Mouse (Mus musculus) natural killer cell, adult 2 months (primary cell): Measurements from ENCODE around the gene Clptm1.
A peak's percentile ranks its signal among the peaks of the same experiment; 100 is the strongest.

Experiments used
- DNase-seq, 2 experiments: peaks; one replicate each; pipeline ENCODE4 v3.0.0; 2022; ENCODE audit warnings: low spot score in 2 of 2

The Clptm1 gene

DNA sequence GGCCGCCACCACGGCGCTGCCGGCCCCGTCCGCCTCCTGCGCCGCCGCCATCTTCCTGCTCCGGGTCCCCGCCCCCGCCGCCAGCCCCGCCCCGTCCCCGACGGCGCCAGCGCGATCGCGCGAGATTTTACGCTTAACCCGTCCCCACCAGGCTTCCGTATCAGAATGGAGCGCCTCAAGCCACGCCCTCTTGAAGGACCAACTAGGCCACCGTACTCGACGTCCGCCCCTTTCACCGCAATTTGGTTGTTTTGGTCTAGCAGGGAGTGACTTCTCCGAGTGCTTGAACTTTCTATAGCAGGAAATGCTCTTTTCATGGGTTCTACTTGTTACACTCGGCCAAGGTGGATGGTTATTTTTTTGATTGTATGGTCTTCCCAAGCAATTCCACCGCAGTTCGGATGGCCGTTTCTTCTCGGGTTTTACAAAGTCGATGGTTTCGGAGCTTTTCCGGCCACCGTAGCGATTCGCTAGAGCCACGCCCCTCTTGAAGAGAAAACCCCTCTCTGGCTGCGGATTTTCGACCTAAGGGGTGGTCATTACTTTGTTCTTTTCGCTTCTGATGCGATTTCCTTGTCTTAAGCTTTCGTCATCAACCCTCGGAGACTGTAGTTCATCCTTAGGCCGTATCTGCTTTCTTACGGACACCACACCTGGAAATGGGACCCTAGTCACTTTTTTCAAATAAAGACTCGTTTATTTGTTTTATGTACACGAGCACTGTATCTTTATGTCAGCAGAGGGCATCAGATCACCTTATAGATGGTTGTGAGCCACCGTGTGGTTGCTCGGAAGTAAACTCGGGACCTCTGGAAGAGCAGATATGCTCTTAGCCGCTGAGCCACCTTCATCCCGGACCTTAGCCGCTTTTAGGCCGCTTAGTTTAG is at the start of gene Clptm1:
TSS of gene Clptm1 (minus strand) at position 79 of the 887 bp plus-strand sequence.
- DNase-seq = peak; percentile 98 to 99

GRCm38 (mm10) chr7:19713598-19713997 is 48.8 kb upstream of the Clptm1 start:
- no peak for DNase-seq

DNA sequence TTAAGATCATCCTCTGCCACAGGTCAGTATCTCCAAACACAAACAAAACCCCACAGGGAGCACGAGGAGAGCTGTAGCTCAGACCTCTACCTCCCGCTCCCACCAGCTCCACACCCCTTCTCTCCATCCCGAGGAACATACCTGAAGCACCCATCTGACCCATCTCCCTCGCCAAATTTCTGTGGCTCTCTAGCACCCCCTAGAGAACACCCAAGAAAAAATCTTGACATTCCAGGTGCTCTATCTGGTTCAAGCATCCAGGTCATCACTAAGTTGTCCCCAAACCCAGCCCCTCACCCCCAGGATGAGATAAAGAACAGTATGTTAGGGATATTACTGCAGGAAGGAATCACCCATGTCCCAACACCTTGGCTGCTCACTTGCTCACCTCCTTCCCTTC is 48.4 kb upstream of the Clptm1 start:
- DNase-seq = peak; percentile 10 to 40

DNA sequence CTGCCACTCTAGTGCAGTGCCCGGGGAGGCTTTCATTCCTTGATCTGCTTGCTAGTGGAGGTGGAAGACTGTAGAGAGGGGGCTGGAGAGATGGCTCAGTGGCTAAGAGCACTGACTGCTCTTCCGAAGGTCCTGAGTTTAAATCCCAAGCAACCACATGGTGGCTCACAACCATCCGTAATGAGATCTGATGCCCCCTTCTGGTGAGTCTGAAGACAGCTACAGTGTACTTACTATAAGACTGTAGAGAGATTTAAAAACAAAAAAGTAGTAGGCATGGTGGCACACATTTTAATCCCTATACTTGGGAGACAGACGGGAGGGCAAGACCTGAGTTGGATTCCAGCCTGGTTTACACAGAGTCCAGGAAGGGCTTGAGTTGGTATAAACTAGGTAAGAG is 47.6 kb upstream of the Clptm1 start:
- no peak for DNase-seq

DNA sequence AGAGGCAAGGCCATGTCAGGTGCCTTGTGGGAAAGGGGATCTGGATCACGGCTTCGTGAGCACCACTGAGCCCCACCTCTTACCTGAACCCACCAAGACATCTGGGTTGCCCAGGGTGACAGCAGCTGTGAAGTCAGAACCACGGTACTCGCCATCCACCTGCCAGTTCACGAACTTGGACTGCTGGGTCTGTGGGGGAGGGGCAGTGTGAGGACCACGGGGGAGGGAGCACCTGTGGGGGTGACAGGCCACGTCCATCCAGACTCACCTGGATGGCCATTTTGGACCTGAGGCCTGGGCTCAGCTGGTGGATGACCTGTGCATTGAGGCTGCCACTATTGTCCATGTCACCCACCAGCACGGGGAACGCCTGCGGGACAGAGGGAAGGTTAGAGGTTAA is 45.8 kb upstream of the Clptm1 start:
- no peak for DNase-seq

- no peak for DNase-seq
Measured at GRCm38 (mm10) chr7:19705271-19705670, 40.4 kb upstream of the Clptm1 start.

DNA sequence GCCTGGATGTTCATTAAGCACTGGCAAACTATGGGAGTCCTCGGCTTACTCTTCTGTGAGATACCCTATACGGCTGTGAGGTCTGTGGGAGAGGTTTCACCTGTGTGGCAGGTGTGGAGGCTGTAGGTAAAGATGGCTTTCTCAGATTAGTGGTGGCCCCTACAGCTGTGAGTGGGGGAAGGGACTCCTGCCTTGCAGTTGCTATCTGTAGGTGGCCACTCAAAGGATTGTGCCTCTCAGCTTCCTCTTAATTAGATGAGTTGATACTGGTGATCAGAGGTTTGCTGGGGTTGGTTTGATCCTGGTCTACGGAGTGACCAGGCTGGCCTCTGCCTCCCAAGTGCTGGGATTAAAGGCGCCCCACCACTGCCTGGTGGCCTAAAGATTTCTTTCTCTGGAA is 39.6 kb upstream of the Clptm1 start:
- DNase-seq = no peak

- no peak for DNase-seq
Measured at GRCm38 (mm10) chr7:19702859-19703555, 38.2 kb upstream of the Clptm1 start.

DNA sequence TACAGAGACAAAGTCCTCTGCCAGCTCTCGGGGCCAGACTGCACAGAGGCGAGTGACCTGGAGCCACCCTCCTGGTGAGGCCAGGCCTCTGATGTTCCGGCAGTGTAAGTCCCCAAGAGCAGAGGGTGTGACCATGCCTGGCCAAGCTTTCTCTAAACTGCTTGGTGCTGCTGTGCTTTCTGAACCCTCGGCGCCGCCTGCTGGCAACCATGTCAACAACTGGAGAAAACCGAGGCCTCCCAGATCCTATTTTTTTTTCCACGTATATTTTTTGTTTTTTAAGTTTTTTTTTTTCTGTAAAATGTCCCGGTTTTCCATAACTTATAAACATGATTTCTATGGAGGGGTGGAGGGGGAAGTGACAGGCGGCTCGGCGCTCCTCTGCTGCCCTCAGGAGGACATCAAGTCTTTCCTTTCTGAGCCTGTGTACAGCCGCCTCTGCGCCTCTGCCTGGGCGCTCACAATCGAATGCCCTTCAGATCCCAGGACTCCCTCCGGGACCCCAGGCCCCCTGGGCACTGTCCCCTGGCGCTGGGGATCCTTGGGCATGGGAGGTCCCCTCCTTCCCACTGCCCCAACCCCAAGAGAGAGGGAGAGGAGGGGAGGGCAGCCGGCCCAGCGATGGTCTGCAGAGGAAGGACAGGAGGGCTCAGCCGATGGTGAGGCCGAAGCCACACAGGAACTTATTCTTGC is 36.4 kb upstream of the Clptm1 start:
- peak in 1 of 2 experiments; percentile 20 for DNase-seq

DNA sequence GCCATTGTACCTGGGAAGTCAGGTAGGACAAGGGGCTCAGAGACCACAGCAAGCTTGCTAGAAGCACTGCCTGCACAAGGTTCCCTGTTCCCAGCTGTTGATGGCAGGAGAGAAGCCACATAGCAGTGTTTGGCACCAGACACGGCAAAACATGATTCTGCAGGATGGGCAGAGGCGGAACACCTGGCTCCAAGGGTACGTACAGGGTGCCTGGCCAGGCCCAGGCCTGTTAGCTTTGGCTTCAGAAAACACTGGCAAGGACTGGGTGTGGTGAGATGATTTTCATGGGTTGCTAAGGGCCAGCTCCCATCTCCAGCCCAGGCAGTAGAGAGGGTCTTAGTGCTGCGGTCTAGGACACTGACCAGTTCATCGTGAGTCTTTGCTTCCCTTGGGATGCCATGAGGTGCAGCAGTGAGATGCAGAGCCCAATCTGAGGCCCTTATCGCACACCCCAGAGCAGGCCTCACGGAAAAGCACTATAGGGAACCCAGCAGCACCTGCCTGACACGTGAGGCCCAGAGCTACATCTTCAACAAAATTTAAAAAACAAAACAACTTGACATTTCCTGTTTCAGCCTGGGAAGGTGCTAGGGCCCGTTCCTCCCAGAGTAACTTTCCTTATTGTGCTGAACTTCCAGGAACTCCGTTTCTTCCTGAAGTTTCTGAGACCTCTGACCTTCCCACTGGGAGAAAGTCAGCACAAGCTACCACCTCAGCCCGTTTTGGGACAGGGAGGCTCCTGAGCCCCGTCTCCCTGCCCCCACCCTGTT is 35.7 kb upstream of the Clptm1 start:
- no peak for DNase-seq

DNA sequence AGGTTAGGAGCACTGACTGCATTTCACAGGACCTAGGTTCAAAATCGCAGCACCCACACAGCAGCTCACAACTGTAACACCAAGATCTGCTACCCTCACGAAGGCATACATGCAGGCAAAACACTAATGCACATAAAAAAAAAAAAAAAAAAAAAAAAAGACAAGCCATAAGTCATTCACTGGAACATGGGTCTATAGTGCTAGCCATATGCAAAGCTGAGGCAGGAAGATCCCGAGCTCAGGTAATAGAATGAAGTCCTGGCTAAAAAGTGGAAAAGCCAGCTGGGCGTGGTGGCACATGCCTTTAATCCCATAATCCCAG is 35.0 kb upstream of the Clptm1 start:
- no peak for DNase-seq

GRCm38 (mm10) chr7:19698907-19699826 is 34.3 kb upstream of the Clptm1 start, which contains the start of gene Apoe:
Gene Apoe (minus strand): TSS chr7:19699188.
- DNase-seq = peak in 1 of 2 experiments; percentile 16

DNA sequence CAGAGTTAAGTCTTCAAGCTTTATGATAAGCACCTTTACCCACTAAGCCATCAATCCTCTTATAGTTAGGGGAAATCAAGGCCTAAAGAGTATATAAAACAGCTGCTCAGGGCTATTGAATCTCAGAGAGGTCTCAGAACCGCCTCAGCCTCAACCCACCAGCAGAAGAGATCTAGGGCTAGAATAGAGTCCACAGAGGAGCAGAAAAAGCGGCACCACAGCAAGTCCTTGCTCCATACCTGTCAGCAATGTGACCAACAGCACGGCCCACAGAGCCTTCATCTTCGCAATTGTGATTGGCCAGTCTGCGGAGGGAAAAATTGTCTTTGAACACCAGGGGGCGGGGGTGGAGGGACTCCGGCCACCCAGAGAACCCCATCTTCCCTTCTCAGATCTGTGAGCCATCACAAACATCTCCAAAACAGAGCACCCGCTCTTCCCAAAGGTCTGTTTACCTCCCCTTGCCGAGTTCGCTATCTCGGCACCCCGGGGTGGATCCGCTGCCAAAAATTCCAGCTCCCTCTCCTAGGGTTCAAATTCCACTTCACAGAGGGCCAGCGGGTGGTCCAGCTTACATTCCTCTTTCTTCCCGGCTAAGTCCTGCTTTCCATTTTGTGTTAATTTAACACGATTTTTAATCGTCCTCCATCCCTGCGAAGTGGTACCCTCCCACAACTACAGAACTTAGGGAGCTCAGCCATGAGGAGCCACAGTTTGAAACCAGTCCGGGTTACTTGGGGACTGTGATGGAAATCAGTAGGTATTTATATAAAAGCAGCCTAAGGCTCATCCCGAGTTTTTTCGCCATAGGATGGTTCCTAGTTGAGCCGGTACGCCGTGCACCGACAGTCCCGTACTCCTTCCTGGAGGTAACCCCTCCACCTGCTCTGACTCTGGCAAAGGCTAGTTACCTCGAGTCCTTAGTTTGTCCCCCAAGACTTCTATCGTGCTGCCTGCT is 33.4 kb upstream of the Clptm1 start:
- DNase-seq = no peak

- no peak for DNase-seq
Measured at GRCm38 (mm10) chr7:19696336-19696873, 31.6 kb upstream of the Clptm1 start.

DNA sequence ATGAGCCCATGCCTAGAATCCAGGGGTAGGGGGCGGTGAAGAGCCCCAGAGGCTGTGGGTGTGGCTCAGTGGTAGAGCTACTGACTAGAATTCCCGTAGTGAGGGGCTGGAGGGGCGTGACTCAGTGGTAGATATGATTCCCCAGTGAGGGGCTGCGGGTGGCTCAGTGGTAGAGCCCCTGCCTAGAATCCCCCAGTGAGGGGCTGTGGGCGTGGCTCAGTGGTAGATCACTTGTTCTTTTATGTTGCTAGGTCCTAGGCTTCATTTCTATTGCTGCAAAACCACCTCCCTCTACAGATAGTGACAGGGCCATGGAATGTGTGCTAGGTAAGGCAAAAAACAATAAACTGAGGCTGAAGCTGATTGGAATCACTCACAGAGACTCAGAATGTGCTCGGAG is 31.0 kb upstream of the Clptm1 start:
- no peak for DNase-seq

DNA sequence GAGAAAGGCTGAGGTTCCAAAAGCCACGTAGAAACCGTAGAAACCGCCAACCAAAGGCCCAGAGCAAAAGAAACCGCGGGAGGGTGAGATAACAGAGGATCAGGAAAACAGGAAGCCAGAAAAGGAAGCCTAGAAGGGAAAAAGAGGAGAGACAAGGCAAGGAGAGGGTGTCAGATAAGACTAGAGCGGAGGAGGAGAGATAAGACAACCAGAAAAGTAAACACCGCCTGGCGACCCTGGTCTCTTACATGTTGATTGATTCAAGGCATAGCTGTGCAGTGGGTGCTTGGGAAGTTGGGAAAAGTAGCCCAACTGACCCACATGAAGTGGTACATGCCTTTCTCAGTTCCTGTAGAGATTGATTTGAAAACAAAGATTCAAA is 30.4 kb upstream of the Clptm1 start:
- no peak for DNase-seq

DNA sequence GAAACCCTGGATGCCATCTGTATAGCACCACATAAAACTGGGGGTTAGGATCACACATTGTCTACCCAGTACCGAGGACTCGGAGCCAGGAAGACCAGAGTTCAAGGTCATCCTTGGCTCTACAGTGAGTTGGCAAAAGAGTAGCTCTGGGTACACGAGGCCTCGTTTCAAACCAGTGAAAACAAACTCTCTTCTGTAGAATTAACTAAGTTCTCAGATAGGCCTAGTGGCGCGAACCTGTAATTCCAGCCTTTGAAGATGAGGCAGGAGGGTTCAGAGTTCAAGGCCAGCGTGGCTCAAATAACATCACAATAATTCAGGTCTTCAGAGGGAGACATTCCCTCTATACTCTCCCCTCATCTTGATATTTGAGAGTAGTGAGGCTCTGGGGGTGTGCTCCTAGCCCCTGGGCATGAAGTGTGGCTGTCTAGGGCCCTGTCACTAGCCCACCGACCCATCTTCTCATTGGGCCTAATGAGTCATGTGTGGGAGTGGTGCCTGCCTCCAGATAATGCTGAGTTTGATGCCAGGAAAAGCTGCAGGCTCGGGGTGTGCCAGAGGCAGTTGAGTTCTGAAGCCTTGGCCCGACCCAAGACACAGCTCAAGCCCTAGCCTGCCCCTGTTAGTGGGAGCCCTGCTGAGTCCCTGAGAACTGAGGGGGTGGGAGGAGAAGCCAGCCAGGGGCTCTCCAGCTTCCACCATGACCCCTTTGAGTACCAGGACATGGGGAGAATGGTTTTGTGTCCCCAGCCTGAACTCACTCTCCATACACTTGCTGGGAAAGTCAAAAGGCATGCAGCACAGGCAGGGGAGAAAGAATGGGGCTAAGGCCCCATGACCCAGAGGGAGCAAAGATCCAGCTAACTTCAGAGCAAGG is 29.7 kb upstream of the Clptm1 start:
- DNase-seq = no peak

- no peak for DNase-seq
Measured at GRCm38 (mm10) chr7:19693421-19693820, 28.6 kb upstream of the Clptm1 start.
